Comparison of ENCODE assay signal across 13 mouse cellular contexts in genomic region chr5:8297719-8298419, GRCm38 (mm10).
DNase-seq lines count a peak whose midpoint lies in the region; ATAC-seq and TF ChIP-seq lines count a peak whose summit lies in the region.
"Had no signal": no experiment of that assay in that cellular context is flagged by ENCODE, and none has a peak within 500 bp of the region (broad histone marks: within the 10 kb centered on the region; RNA-seq: fewer than 3 reads in every experiment).

No protein-coding gene starts in this region.

- intact Hi-C loops in gastrocnemius, adult 2 months (cut with DNase I): no loop called here

- 65% methylated on average over 10 of the region's 10 CpGs for WGBS in midbrain, embryonic 12.5 days
- 77% methylated on average over 10 of the region's 10 CpGs for WGBS in midbrain, embryonic 10.5 days
- 27% methylated on average over 10 of the region's 10 CpGs for WGBS in embryonic facial prominence, embryonic 15.5 days
- 55% methylated on average over 10 of the region's 10 CpGs for WGBS in neural tube, embryonic 15.5 days
- WGBS in intestine, embryonic 16.5 days: 64% methylated on average over 10 of the region's 10 CpGs

- H3K9ac ChIP-seq in midbrain, embryonic 12.5 days (replicated peaks): no peak overlapping the region
- no peak overlapping the region for H3K9ac ChIP-seq in embryonic facial prominence, embryonic 15.5 days
- no peak overlapping the region for H3K9ac ChIP-seq in neural tube, embryonic 15.5 days (replicated peaks)
- H3K9ac ChIP-seq in intestine, embryonic 16.5 days (ENCODE audit: low read depth, low read length): no peak overlapping the region

- ATAC-seq in midbrain, embryonic 12.5 days (ENCODE audit: low FRiP score, low read depth): 0 out of 2 replicates have a peak, but pooled peaks have one; percentile 23
- peak; percentile 51; the same call in 1 of the 2 replicates for ATAC-seq in embryonic facial prominence, embryonic 15.5 days (ENCODE audit: insufficient number of reproducible peaks, low FRiP score, low TSS enrichment, low read depth)
- peak; percentile 66; the same call in 1 of the 2 replicates for ATAC-seq in neural tube, embryonic 15.5 days (ENCODE audit: low FRiP score)
- ATAC-seq in intestine, embryonic 16.5 days: no peak
- ATAC-seq: intestine, postnatal 0 days had no signal

- H3K9me3 ChIP-seq in midbrain, embryonic 12.5 days: no peaks in the 10 kb centered on the region
- H3K9me3 ChIP-seq in midbrain, embryonic 10.5 days (replicated peaks): no peaks in the 10 kb centered on the region
- no peaks in the 10 kb centered on the region for H3K9me3 ChIP-seq in embryonic facial prominence, embryonic 15.5 days (replicated peaks)
- H3K9me3 ChIP-seq in neural tube, embryonic 15.5 days (replicated peaks): no peaks in the 10 kb centered on the region
- H3K9me3 ChIP-seq in intestine, embryonic 16.5 days (ENCODE audit: control insufficient read depth, low read length): no peaks in the 10 kb centered on the region

- no peaks in the 10 kb centered on the region for H3K27me3 ChIP-seq in midbrain, embryonic 12.5 days
- no peaks in the 10 kb centered on the region for H3K27me3 ChIP-seq in midbrain, embryonic 10.5 days (ENCODE audit: low read depth, poor library complexity, severe bottlenecking)
- H3K27me3 ChIP-seq in embryonic facial prominence, embryonic 15.5 days: no peaks in the 10 kb centered on the region
- no peaks in the 10 kb centered on the region for H3K27me3 ChIP-seq in neural tube, embryonic 15.5 days (replicated peaks)
- no peaks in the 10 kb centered on the region for H3K27me3 ChIP-seq in intestine, embryonic 16.5 days (replicated peaks; ENCODE audit: control insufficient read depth, insufficient read depth, low read length)

- H3K27ac ChIP-seq in gastrocnemius, adult 2 months: peak overlapping the region; percentile 71
- H3K27ac ChIP-seq in midbrain, embryonic 12.5 days (replicated peaks): no peak overlapping the region
- no peak overlapping the region for H3K27ac ChIP-seq in midbrain, embryonic 10.5 days (replicated peaks)
- peak overlapping the region; percentile 75 for H3K27ac ChIP-seq in embryonic facial prominence, embryonic 15.5 days (replicated peaks)
- H3K27ac ChIP-seq in neural tube, embryonic 15.5 days (replicated peaks): no peak overlapping the region
- H3K27ac ChIP-seq in intestine, embryonic 16.5 days (ENCODE audit: low read length): no peak overlapping the region

- peaks cover 4% of the 10 kb centered on the region; the same call in 1 of the 2 replicates for H3K4me1 ChIP-seq in midbrain, embryonic 12.5 days
- peaks cover 9% of the 10 kb centered on the region; the same call in 1 of the 2 replicates for H3K4me1 ChIP-seq in midbrain, embryonic 10.5 days
- H3K4me1 ChIP-seq in embryonic facial prominence, embryonic 15.5 days: 0 out of 2 replicates have a peak, but pooled peaks cover 3% of the 10 kb centered on the region
- peaks cover 3% of the 10 kb centered on the region; the same call in 1 of the 2 replicates for H3K4me1 ChIP-seq in neural tube, embryonic 15.5 days
- no peaks in the 10 kb centered on the region for H3K4me1 ChIP-seq in intestine, embryonic 16.5 days (ENCODE audit: control insufficient read depth, insufficient read depth, low read length)

- TF ChIP-seq CTCF in gastrocnemius, adult 2 months (IDR thresholded peaks at IDR 0.05): no peak

- no peak overlapping the region for H3K4me3 ChIP-seq in gastrocnemius, adult 2 months
- no peak overlapping the region for H3K4me3 ChIP-seq in midbrain, embryonic 12.5 days
- H3K4me3 ChIP-seq in midbrain, embryonic 10.5 days: no peak overlapping the region
- no peak overlapping the region for H3K4me3 ChIP-seq in embryonic facial prominence, embryonic 15.5 days (replicated peaks)
- H3K4me3 ChIP-seq in neural tube, embryonic 15.5 days (replicated peaks): no peak overlapping the region
- no peak overlapping the region for H3K4me3 ChIP-seq in intestine, embryonic 16.5 days (ENCODE audit: low read length)

- H3K4me2 ChIP-seq in midbrain, embryonic 12.5 days (replicated peaks): no peak overlapping the region
- H3K4me2 ChIP-seq in embryonic facial prominence, embryonic 15.5 days (replicated peaks): peak overlapping the region; percentile 27
- H3K4me2 ChIP-seq in neural tube, embryonic 15.5 days: no peak overlapping the region
- H3K4me2 ChIP-seq in intestine, embryonic 16.5 days (ENCODE audit: low read depth, low read length): no peak overlapping the region
- H3K4me2 ChIP-seq: heart, embryonic 11.5 days had no signal

- DNase-seq in gastrocnemius, adult 2 months: no peak
- DNase-seq in gastrocnemius, postnatal 4 days (ENCODE audit: low spot score in 2 of 2): no peak
- DNase-seq in midbrain, embryonic 10.5 days (ENCODE audit: low spot score): no peak
- DNase-seq: cerebellum, adult 11 months; lung, adult 2 months; spleen, adult 18-20 months; thymus, adult 18-20 months had no signal

- H3K36me3 ChIP-seq in midbrain, embryonic 12.5 days: no peaks in the 10 kb centered on the region
- H3K36me3 ChIP-seq in midbrain, embryonic 10.5 days: no peaks in the 10 kb centered on the region
- no peaks in the 10 kb centered on the region for H3K36me3 ChIP-seq in embryonic facial prominence, embryonic 15.5 days
- H3K36me3 ChIP-seq in neural tube, embryonic 15.5 days: no peaks in the 10 kb centered on the region
- H3K36me3 ChIP-seq in intestine, embryonic 16.5 days (ENCODE audit: control insufficient read depth, insufficient read depth, low read length): no peaks in the 10 kb centered on the region

Comparison
In these comparisons a context has a peak if more than half of its experiments do, and no peak if none do; other contexts are left out.
1. H3K27ac ChIP-seq: peak in gastrocnemius, adult 2 months (single experiment) and embryonic facial prominence, embryonic 15.5 days (single experiment); none in midbrain, embryonic 12.5 days (single experiment), midbrain, embryonic 10.5 days (single experiment), neural tube, embryonic 15.5 days (single experiment) and intestine, embryonic 16.5 days (single experiment).